Mouse (Mus musculus) small intestine, adult 2 months (tissue): ENCODE measurements around the gene Mndal. TPM values are rescaled to one million over a fixed set of nuclear protein-coding genes. Genes with fewer than 3 reads are reported as not detected.
"Not testable (repeated sequence)": the region's sequence is repeated elsewhere in the genome, so short reads cannot be mapped to it uniquely, and the experiment has no call there.

Source experiments
- H3K27ac ChIP-seq: fragments of 200-500 bp; 2 replicates; pipeline ENCODE4 v1.5.1; 2012; ENCODE audit warnings: low read depth, low read length, control low read depth, inconsistent platforms; ENCODE audit not compliant: insufficient read depth
- H3K27me3 ChIP-seq: fragments of 200-500 bp; 2 replicates; pipeline ENCODE4 v1.6.1; 2012; ENCODE audit warnings: mild to moderate bottlenecking, moderate library complexity, low read length, inconsistent platforms; ENCODE audit not compliant: control insufficient read depth, insufficient read depth
- H3K36me3 ChIP-seq: fragments of 200-500 bp; 2 replicates; pipeline ENCODE4 v1.6.1; 2012; ENCODE audit warnings: mild to moderate bottlenecking, low read length, control low read depth, inconsistent platforms; ENCODE audit not compliant: control insufficient read depth, insufficient read depth
- H3K4me1 ChIP-seq: fragments of 200-500 bp; 2 replicates; pipeline ENCODE4 v1.6.1; 2012; ENCODE audit warnings: low read length, inconsistent platforms, mixed read lengths; ENCODE audit not compliant: control insufficient read depth, insufficient read depth, insufficient read length
- H3K4me3 ChIP-seq: fragments of 200-500 bp; 2 replicates; pipeline ENCODE4 v1.5.1; 2012; ENCODE audit warnings: low read depth, mild to moderate bottlenecking, control low read depth, inconsistent platforms, low read length, moderate library complexity
- CTCF ChIP-seq: fragments of 200-500 bp; IDR thresholded peaks from 2 replicates; pipeline ENCODE4 v1.5.1; 2012; ENCODE audit warnings: low read depth, mild to moderate bottlenecking, control low read depth, inconsistent platforms, low read length, moderate library complexity, mixed read lengths; ENCODE audit not compliant: insufficient replicate concordance, insufficient read length; ENCODE audit errors: extremely low read depth
- POLR2A ChIP-seq: fragments of 200-500 bp; IDR thresholded peaks from 2 replicates; pipeline ENCODE4 v1.6.1; 2012; ENCODE audit warnings: low read depth, mild to moderate bottlenecking, control low read depth, inconsistent platforms, low read length, moderate library complexity
- WGBS: fragments of 180-500 bp; shearing (Covaris S2); methylation state at CpG from one replicate; pipeline ENCODE4 v1.1.7; 2018; 5-methylcytosine and 5-hydroxymethylcytosine counted together
- polyA plus RNA-seq: library from polyadenylated mRNA; depleted of rRNA; stranded (reverse); fragments of >200 nt; gene quantifications from 2 replicates; pipeline ENCODE4 v1.2.3, GENCODE M21; 2012; rRNA removed

Gene Mndal
- 0.19 and 0.33 TPM in 2 replicates for polyA plus RNA-seq

- not testable (repeated sequence) for H3K36me3 ChIP-seq, H3K27me3 ChIP-seq, H3K4me1 ChIP-seq
- Histone ChIP-seq H3K27ac (peak within 1 kb of the TSS; percentile 49; the same call in 1 of the 2 replicates), H3K4me3 (peak within 1 kb of the TSS; percentile 42)
- WGBS: 21% methylated on average over 3 of the region's 3 CpGs
Observed at GRCm38 (mm10) chr1:173941924-173942779, at the start of gene Mndal, which contains the start of gene Ifi203. Gene Mndal, minus strand, starts transcription at chr1:173942491. Gene Ifi203, minus strand, starts transcription at chr1:173942672.

- not testable (repeated sequence) for H3K27ac ChIP-seq, H3K27me3 ChIP-seq, H3K4me1 ChIP-seq, H3K36me3 ChIP-seq, H3K4me3 ChIP-seq
- 90% methylated on average over 6 of the region's 6 CpGs for WGBS
Observed at GRCm38 (mm10) chr1:173982694-173983305, 40.5 kb upstream of the Mndal start, which contains the start of gene Ifi202b. Gene Ifi202b, minus strand, starts transcription at chr1:173982744.

- not testable (repeated sequence) for H3K27me3 ChIP-seq, H3K27ac ChIP-seq, H3K4me1 ChIP-seq, H3K4me3 ChIP-seq, H3K36me3 ChIP-seq
- WGBS: 22% methylated on average over 3 of the region's 3 CpGs
Observed at GRCm38 (mm10) chr1:173981038-173981437, 38.7 kb upstream of the Mndal start.

- TF ChIP-seq POLR2A (no peak), CTCF (no peak)
- H3K4me3 ChIP-seq: no peak overlapping the region
- no peak overlapping the region for H3K27ac ChIP-seq
- no peaks in the 10 kb centered on the region for H3K36me3 ChIP-seq
- H3K4me1 ChIP-seq: no peaks in the 10 kb centered on the region
- H3K27me3 ChIP-seq: no peaks in the 10 kb centered on the region
Observed at GRCm38 (mm10) chr1:173977622-173978021, 35.3 kb upstream of the Mndal start.

- Histone ChIP-seq H3K4me1 (no peaks in the 10 kb centered on the region), H3K36me3 (no peaks in the 10 kb centered on the region), H3K4me3 (no peak overlapping the region), H3K27ac (no peak overlapping the region), H3K27me3 (no peaks in the 10 kb centered on the region)
- no peak for TF ChIP-seq CTCF
- no peak for TF ChIP-seq POLR2A
Observed at GRCm38 (mm10) chr1:173973111-173973510, 30.8 kb upstream of the Mndal start.

GRCm38 (mm10) chr1:173961491-173961890 is 19.2 kb upstream of the Mndal start:
- not testable (repeated sequence) for H3K27ac ChIP-seq, H3K27me3 ChIP-seq, H3K36me3 ChIP-seq, H3K4me3 ChIP-seq, H3K4me1 ChIP-seq
- WGBS: 78% methylated on average over 1 of the region's 1 CpGs

- not testable (repeated sequence) for H3K27me3 ChIP-seq, H3K4me3 ChIP-seq
- 76% methylated on average over 3 of the region's 3 CpGs for WGBS
Observed at GRCm38 (mm10) chr1:173959998-173960397, 17.7 kb upstream of the Mndal start.

GRCm38 (mm10) chr1:173955839-173956527 is 13.7 kb upstream of the Mndal start:
- H3K27ac ChIP-seq, H3K4me3 ChIP-seq, H3K4me1 ChIP-seq, H3K36me3 ChIP-seq, H3K27me3 ChIP-seq: not testable (repeated sequence)
- WGBS: 13% methylated on average over 3 of the region's 3 CpGs

More at GRCm38 (mm10) chr1:173959998-173960397, 17.7 kb upstream of the Mndal start:
- H3K4me1 ChIP-seq, H3K36me3 ChIP-seq, H3K27ac ChIP-seq: not testable (repeated sequence)
